Mouse (Mus musculus) cerebellum, adult 9-11 months (tissue): ENCODE data around the gene Mapk3.

ENCODE experiments used
- DNase-seq: peaks from one replicate; pipeline ENCODE4 v3.0.0; 2022

Mapk3 gene

GRCm38 (mm10) chr7:126806956-126807355 is 47.6 kb downstream of the Mapk3 start:
- no peak for DNase-seq

GRCm38 (mm10) chr7:126807405-126807804 is 48.0 kb downstream of the Mapk3 start:
- DNase-seq, result no peak

DNA sequence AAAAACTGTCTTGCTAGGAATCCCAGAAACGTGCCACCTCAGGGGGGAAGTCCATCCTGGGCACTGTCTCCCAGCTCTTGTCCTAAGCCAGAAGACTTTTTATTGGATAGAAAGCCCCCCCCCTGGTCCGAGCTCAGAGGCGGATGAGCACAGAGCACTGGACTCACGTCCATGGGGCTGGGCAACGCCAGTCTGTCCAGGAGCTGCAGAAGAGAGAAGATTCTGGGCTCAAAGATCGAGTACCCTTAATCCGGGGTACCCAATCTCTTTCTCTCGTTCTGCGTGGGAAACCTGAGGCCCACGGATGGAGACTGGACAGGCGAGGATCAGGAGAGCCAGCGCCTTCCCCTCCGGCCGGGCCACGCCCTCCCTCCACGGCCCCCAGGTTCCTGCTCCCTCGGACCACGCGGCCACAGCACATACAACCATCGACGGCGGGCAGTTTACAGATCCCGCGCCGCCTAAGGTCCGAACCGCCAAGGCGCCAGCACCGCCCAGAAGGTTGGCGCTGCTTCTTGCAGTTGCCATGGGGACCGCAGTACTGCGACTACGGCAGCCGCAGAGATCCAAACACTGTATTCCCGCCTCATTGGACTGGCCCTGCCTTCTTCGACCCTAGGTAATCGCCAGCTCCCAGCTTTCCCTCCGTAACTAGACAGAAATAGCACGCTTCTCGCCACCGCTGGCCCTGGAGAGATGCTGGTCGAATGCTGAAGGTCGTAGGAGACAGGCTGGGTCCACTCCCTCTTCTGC is 49.5 kb downstream of the Mapk3 start:
- DNase-seq, result peak; percentile 92

DNA sequence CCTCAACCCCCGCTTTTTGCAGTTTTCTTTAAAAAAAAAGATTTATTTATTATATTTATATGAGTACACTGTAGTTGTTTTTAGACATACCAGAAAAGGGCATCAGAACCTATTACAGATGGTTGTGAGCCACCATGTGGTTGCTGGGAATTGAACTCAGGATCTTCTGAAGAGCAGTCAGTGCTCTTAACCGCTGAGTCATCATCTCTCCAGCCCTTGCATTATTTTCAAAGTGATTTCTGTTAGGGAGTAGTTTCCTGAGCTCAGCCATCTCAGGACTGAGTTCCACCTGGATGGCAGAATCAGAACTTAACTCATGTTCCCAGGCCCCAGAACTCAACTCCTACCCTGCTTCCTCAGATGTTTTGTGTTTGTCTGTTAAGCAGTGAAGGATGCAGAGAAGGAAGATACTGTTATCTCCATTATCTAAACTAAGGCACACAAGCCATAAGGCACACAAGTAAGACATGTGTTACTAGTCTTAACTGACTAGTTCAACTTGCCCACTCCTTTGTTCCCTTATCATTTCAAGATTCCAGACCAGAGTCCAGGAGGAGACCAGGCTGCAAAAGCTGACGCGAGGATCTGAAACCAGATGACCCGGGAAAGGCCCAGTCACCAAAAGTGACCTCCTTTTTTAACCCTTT is 50.4 kb downstream of the Mapk3 start:
- no peak for DNase-seq
